Mouse (Mus musculus): ENCODE results near the gene Bcl11a. TPM values are rescaled to one million over a fixed set of nuclear protein-coding genes. Genes with fewer than 3 reads are reported as not detected.

Gene Bcl11a
- polyA plus RNA-seq, 1 experiment from 2014 or later, result 0.95 TPM

DNA sequence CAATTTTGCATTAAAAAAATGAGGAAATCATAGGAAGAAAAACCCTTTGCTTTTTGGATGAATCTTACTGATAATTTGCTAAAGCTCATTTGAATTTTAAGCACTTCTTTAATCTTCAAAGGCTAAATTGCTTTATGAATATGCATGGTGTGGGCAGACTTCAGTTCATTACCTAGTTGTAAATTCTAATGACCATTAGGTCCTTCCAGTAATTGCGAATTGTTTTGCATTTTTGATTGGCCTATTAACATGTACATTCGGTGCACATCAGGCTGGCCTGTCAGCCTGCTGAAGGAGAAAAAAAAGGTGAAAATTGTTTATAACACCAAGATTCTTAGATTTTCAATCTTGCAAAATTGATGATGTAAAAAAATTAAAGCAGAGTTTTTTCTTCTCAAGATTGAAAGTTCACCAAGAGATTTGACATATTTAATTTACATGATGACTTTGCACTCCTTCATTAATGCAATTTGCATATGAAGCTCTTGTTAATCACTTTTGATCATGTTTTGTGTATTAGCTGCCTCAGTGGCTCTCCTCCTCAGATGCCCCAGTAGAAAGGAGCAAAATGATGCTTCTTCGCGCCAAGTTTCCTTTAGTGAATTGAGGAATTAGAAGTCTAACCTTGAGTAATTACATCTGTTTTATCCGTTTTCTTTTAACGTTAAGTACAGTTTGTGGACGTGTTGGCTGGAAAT, 17.9 kb downstream of the Bcl11a start:
- H3K9me3 ChIP-seq (replicated peaks; ENCODE audit: low read length), result no peaks in the 10 kb centered on the region
- H3K4me2 ChIP-seq (ENCODE audit: low read length), result no peak overlapping the region
- H3K4me3 ChIP-seq (replicated peaks; ENCODE audit: low read depth, low read length), result no peak overlapping the region
- no peaks in the 10 kb centered on the region for H3K4me1 ChIP-seq (replicated peaks; ENCODE audit: insufficient read depth, low read length)
- peaks cover 35% of the 10 kb centered on the region for H3K27me3 ChIP-seq (ENCODE audit: insufficient read depth, low read length)
- no peak for DNase-seq (ENCODE audit: low spot score)
- no peak for TF ChIP-seq CTCF (IDR thresholded peaks at IDR 0.05; ENCODE audit: low read depth)
- H3K27ac ChIP-seq, result no peak overlapping the region
- no peak for ATAC-seq (replicated peaks; ENCODE audit: low FRiP score, low read depth)
- no peaks in the 10 kb centered on the region for H3K36me3 ChIP-seq (ENCODE audit: insufficient read depth, low read length)
- 65% methylated on average over 7 of the region's 7 CpGs for WGBS
- H3K9ac ChIP-seq (ENCODE audit: low read depth, low read length), result no peak overlapping the region

DNA sequence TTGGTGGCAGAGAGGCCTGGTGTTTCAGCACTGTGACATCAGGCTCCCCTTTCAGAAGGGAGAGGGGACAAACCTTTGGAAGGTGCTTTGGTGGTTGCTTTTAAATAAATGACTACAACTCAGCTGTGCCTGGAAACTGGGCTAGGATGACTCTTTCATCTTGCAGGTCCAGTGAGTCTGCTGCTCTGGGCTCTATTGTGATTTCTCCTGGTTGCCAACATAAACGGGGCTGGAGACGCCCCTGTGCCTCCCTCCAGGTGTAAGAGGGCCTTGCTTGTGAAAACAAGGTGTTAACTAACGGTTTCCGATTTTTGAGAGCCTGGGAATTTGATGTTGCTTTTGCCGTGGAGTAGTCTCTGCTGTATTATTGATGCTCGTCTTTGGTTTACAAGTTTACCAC, 18.6 kb downstream of the Bcl11a start:
- peaks cover 29% of the 10 kb centered on the region; the same call in 1 of the 2 replicates for H3K27me3 ChIP-seq (ENCODE audit: insufficient read depth, low read length)
- no peak overlapping the region for H3K27ac ChIP-seq
- 38% methylated on average over 6 of the region's 6 CpGs for WGBS

DNA sequence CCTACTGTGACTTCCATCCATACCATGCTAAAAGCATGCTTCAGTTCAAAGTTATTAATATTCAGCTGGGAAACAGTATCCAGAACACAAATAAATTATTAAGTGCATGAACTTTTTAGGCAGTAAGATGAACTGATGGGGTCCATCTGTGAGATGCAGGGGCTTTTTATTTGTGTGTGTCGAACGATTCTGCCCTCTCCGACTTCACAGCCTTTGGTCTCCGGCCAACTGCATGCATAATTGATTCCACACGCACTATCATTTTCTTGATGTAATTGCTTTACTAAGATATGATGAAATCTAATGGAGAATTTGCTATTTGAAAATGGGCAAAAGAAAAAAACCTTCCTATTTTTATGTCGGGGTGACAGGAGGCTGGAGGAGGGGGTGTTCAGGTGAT, 19.2 kb downstream of the Bcl11a start:
- no peak for DNase-seq (ENCODE audit: low spot score)
- no peak for ATAC-seq (replicated peaks; ENCODE audit: low FRiP score, low read depth)

More for the DNA sequence above, 18.6 kb downstream of the Bcl11a start:
- Histone ChIP-seq H3K9me3 (replicated peaks; ENCODE audit: low read length) (no peaks in the 10 kb centered on the region), H3K4me1 (replicated peaks; ENCODE audit: insufficient read depth, low read length) (no peaks in the 10 kb centered on the region), H3K4me2 (ENCODE audit: low read length) (no peak overlapping the region), H3K9ac (ENCODE audit: low read depth, low read length) (no peak overlapping the region), H3K4me3 (replicated peaks; ENCODE audit: low read depth, low read length) (no peak overlapping the region), H3K36me3 (ENCODE audit: insufficient read depth, low read length) (no peaks in the 10 kb centered on the region)
- ATAC-seq (replicated peaks; ENCODE audit: low FRiP score, low read depth) (no peak), DNase-seq (ENCODE audit: low spot score) (no peak)
- no peak for TF ChIP-seq CTCF (IDR thresholded peaks at IDR 0.05; ENCODE audit: low read depth)

DNA sequence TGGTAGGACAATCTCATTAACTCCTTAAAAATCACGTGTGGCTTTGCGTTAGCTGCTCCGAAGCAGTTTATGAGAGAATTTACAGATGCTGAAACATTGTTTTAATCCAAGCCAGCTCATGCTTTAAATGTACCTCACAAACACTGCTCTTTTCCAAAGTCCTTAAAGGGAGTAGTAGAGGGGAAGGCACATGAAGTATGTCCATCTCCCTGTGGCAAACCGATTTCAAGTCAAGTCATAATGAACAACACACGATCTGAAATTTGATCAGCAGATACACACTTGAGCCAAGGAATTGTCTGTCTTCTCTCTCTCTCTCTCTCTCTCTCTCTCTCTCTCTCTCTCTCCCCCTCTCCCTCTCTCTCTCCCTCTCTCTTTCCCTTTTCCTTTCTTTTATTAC, 20.2 kb downstream of the Bcl11a start:
- no peak for TF ChIP-seq CTCF (IDR thresholded peaks at IDR 0.05; ENCODE audit: low read depth)
- no peak overlapping the region for H3K4me2 ChIP-seq (ENCODE audit: low read length)
- ATAC-seq (replicated peaks; ENCODE audit: low FRiP score, low read depth), result no peak
- no peak overlapping the region for H3K27ac ChIP-seq
- peaks cover 20% of the 10 kb centered on the region; the same call in 1 of the 2 replicates for H3K27me3 ChIP-seq (ENCODE audit: insufficient read depth, low read length)
- H3K36me3 ChIP-seq (ENCODE audit: insufficient read depth, low read length), result no peaks in the 10 kb centered on the region
- H3K9me3 ChIP-seq (replicated peaks; ENCODE audit: low read length), result no peaks in the 10 kb centered on the region
- no peaks in the 10 kb centered on the region for H3K4me1 ChIP-seq (replicated peaks; ENCODE audit: insufficient read depth, low read length)
- no peak overlapping the region for H3K4me3 ChIP-seq (replicated peaks; ENCODE audit: low read depth, low read length)
- 64% methylated on average over 5 of the region's 5 CpGs for WGBS
- H3K9ac ChIP-seq (ENCODE audit: low read depth, low read length), result no peak overlapping the region
- no peak for DNase-seq (ENCODE audit: low spot score)

More for the DNA sequence above, 19.2 kb downstream of the Bcl11a start:
- Histone ChIP-seq H3K4me2 (ENCODE audit: low read length) (no peak overlapping the region), H3K9me3 (replicated peaks; ENCODE audit: low read length) (no peaks in the 10 kb centered on the region), H3K27me3 (ENCODE audit: insufficient read depth, low read length) (peaks cover 26% of the 10 kb centered on the region; the same call in 1 of the 2 replicates), H3K4me3 (replicated peaks; ENCODE audit: low read depth, low read length) (no peak overlapping the region), H3K9ac (ENCODE audit: low read depth, low read length) (no peak overlapping the region), H3K4me1 (replicated peaks; ENCODE audit: insufficient read depth, low read length) (no peaks in the 10 kb centered on the region), H3K36me3 (ENCODE audit: insufficient read depth, low read length) (no peaks in the 10 kb centered on the region), H3K27ac (no peak overlapping the region)
- TF ChIP-seq CTCF (IDR thresholded peaks at IDR 0.05; ENCODE audit: low read depth), result no peak
- 58% methylated on average over 6 of the region's 6 CpGs for WGBS

DNA sequence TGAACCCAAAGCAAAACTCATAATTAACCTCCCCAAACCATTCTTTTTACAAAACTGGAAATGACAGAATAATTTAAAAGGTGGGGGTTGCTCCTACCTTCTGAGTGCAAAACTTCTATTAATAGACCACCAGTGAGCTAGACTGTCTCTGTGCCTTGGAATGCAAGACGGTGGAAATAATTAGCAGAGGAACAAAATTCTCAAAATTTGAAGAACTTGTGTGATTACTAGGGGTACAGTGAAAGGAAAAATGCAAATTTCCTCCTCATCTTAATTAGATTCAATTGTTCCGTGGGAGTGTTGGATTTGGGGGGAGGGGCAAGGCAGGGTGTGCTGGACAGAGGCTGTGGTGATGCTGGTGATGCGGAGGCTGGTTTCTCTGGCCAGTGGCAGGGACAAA, 20.8 kb downstream of the Bcl11a start:
- Histone ChIP-seq H3K27ac (no peak overlapping the region), H3K27me3 (ENCODE audit: insufficient read depth, low read length) (peaks cover 20% of the 10 kb centered on the region; the same call in 1 of the 2 replicates), H3K4me2 (ENCODE audit: low read length) (no peak overlapping the region), H3K9ac (ENCODE audit: low read depth, low read length) (no peak overlapping the region), H3K4me3 (replicated peaks; ENCODE audit: low read depth, low read length) (no peak overlapping the region), H3K9me3 (replicated peaks; ENCODE audit: low read length) (no peaks in the 10 kb centered on the region), H3K4me1 (replicated peaks; ENCODE audit: insufficient read depth, low read length) (no peaks in the 10 kb centered on the region), H3K36me3 (ENCODE audit: insufficient read depth, low read length) (no peaks in the 10 kb centered on the region)
- WGBS, result 57% methylated on average over 3 of the region's 3 CpGs
- ATAC-seq (replicated peaks; ENCODE audit: low FRiP score, low read depth) (no peak), DNase-seq (ENCODE audit: low spot score) (no peak)
- TF ChIP-seq CTCF (IDR thresholded peaks at IDR 0.05; ENCODE audit: low read depth), result no peak

DNA sequence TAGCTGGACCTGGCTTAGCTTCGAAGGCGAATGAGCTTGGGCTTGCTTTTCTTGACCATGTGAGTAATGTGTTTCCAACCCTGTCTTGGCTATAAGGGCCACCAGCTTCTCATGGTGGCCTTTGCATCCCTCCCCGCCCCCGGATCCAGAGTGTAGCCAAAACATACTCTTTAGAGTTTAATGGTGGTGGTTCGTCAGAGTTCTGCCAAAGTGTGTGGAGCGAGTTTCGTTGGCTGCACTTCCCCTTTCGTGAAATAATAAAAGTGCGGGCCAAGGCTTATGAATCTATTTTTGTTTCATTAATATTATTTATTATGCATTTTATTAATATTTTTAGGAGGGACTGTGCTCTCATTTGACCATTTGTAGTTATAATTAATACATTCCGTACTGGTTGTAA, 21.4 kb downstream of the Bcl11a start:
- no peak overlapping the region for H3K9ac ChIP-seq (ENCODE audit: low read depth, low read length)
- H3K4me1 ChIP-seq (replicated peaks; ENCODE audit: insufficient read depth, low read length), result no peaks in the 10 kb centered on the region
- whole genome bisulfite sequencing, result 58% methylated on average over 10 of the region's 10 CpGs
- peaks cover 20% of the 10 kb centered on the region; the same call in 1 of the 2 replicates for H3K27me3 ChIP-seq (ENCODE audit: insufficient read depth, low read length)
- DNase-seq (ENCODE audit: low spot score) (no peak), ATAC-seq (replicated peaks; ENCODE audit: low FRiP score, low read depth) (no peak)
- TF ChIP-seq CTCF (IDR thresholded peaks at IDR 0.05; ENCODE audit: low read depth), result no peak
- H3K27ac ChIP-seq, result no peak overlapping the region
- H3K36me3 ChIP-seq (ENCODE audit: insufficient read depth, low read length), result no peaks in the 10 kb centered on the region
- H3K4me3 ChIP-seq (replicated peaks; ENCODE audit: low read depth, low read length), result no peak overlapping the region
- H3K4me2 ChIP-seq (ENCODE audit: low read length), result no peak overlapping the region
- no peaks in the 10 kb centered on the region for H3K9me3 ChIP-seq (replicated peaks; ENCODE audit: low read length)

All from kidney, postnatal 0 days (tissue).